Mouse (Mus musculus): ENCODE measurements around the gene Dnase1l3.

DNA sequence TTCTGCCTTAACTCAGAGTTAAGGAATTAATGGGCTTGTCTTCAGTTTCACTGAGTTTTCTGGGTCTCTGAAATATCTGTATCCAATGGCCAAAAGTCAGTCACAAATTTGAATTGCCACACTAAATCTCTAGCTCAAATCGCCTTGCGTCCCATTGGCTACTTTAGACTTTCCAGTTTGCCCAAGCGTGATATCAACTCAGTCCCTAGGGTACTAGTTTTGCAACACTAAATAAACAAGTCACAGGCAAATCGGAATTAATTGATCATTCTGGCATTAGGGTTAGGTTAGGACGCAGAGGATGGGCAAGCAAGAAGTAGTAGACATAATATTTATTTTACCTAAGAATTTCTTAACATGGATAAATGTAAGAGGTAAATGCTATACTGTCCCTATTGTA lies 5.9 kb upstream of the Dnase1l3 start:
- TF ChIP-seq GATA1 (IDR thresholded peaks at IDR 0.05; ENCODE audit: borderline replicate concordance, low read length) (no peak), FLI1 (IDR thresholded peaks at IDR 0.05; ENCODE audit: low read length) (no peak)

Measured in megakaryocyte, embryonic 14.5 days (primary cell).